8 mouse cellular contexts compared by ENCODE assay signal in genomic region chr7:130215348-130216252, GRCm38 (mm10).
DNase-seq lines count a peak whose midpoint lies in the region; ATAC-seq and TF ChIP-seq lines count a peak whose summit lies in the region.

No protein-coding gene starts in this region.

- peaks cover 6% of the 10 kb centered on the region for H3K4me1 ChIP-seq in kidney, postnatal 0 days (replicated peaks; ENCODE audit: insufficient read depth, low read length)
- peaks cover 16% of the 10 kb centered on the region; the same call in 1 of the 2 replicates for H3K4me1 ChIP-seq in hindbrain, postnatal 0 days (ENCODE audit: insufficient read depth, low read length)

- intact Hi-C loops in gastrocnemius, adult 2 months (cut with DNase I): no loop called here

- no peak for ATAC-seq in kidney, postnatal 0 days (replicated peaks; ENCODE audit: low FRiP score, low read depth)
- ATAC-seq in hindbrain, postnatal 0 days: peak; percentile 86

- peaks cover 8% of the 10 kb centered on the region; the same call in 1 of the 2 replicates for H3K36me3 ChIP-seq in kidney, postnatal 0 days (ENCODE audit: insufficient read depth, low read length)
- H3K36me3 ChIP-seq in hindbrain, postnatal 0 days (ENCODE audit: insufficient read depth, low read length): no peaks in the 10 kb centered on the region

- H3K27me3 ChIP-seq in kidney, postnatal 0 days (ENCODE audit: insufficient read depth, low read length): no peaks in the 10 kb centered on the region
- no peaks in the 10 kb centered on the region for H3K27me3 ChIP-seq in hindbrain, postnatal 0 days (ENCODE audit: insufficient read depth, low read length)

- no peaks in the 10 kb centered on the region for H3K9me3 ChIP-seq in kidney, postnatal 0 days (replicated peaks; ENCODE audit: low read length)
- no peaks in the 10 kb centered on the region for H3K9me3 ChIP-seq in hindbrain, postnatal 0 days (ENCODE audit: low read length)

- WGBS in kidney, postnatal 0 days: 54% methylated on average over 21 of the region's 21 CpGs
- 29% methylated on average over 21 of the region's 21 CpGs for WGBS in hindbrain, postnatal 0 days

- no peak for TF ChIP-seq CTCF in kidney, postnatal 0 days (IDR thresholded peaks at IDR 0.05; ENCODE audit: low read depth)
- TF ChIP-seq CTCF in gastrocnemius, adult 2 months (IDR thresholded peaks at IDR 0.05): no peak
- TF ChIP-seq CTCF in hindbrain, postnatal 0 days (IDR thresholded peaks at IDR 0.05; ENCODE audit: low read depth): no peak

- no peak overlapping the region for H3K4me3 ChIP-seq in kidney, postnatal 0 days (replicated peaks; ENCODE audit: low read depth, low read length)
- H3K4me3 ChIP-seq in gastrocnemius, adult 2 months: peak overlapping the region; percentile 15; the same call in 1 of the 2 replicates
- H3K4me3 ChIP-seq in hindbrain, postnatal 0 days (ENCODE audit: low read length): no peak overlapping the region

- H3K27ac ChIP-seq in kidney, postnatal 0 days: no peak overlapping the region
- H3K27ac ChIP-seq in gastrocnemius, adult 2 months: no peak overlapping the region
- peak overlapping the region; percentile 5; the same call in 1 of the 2 replicates for H3K27ac ChIP-seq in hindbrain, postnatal 0 days

- DNase-seq in kidney, postnatal 0 days (ENCODE audit: low spot score): peak; percentile 53
- DNase-seq in kidney, adult 8-10 months: no peak
- peak; percentile 18 to 24 for DNase-seq in cerebellum, postnatal 36 days
- DNase-seq in gastrocnemius, adult 2 months: peak; percentile 76
- peak; percentile 76 for DNase-seq in hindbrain, postnatal 0 days (ENCODE audit: low spot score)
- DNase-seq in lung, postnatal 10 days: peak; percentile 85
- DNase-seq in right cerebral cortex, postnatal 4 days: peak; percentile 43
- no peak for DNase-seq in testis, postnatal 14 days (ENCODE audit: low spot score)

- H3K4me2 ChIP-seq in kidney, postnatal 0 days (ENCODE audit: low read length): no peak overlapping the region
- no peak overlapping the region for H3K4me2 ChIP-seq in hindbrain, postnatal 0 days (ENCODE audit: low read depth, low read length)

- H3K9ac ChIP-seq in kidney, postnatal 0 days (ENCODE audit: low read depth, low read length): no peak overlapping the region
- H3K9ac ChIP-seq in hindbrain, postnatal 0 days (replicated peaks; ENCODE audit: low read length): no peak overlapping the region

Comparison
In these comparisons a context has a peak if more than half of its experiments do, and no peak if none do; other contexts are left out.
1. DNase-seq: peak in kidney, postnatal 0 days (single experiment), cerebellum, postnatal 36 days (2 of 2), gastrocnemius, adult 2 months (single experiment), hindbrain, postnatal 0 days (single experiment), lung, postnatal 10 days (single experiment) and right cerebral cortex, postnatal 4 days (single experiment); none in kidney, adult 8-10 months (0 of 2) and testis, postnatal 14 days (single experiment).